Comparison of ENCODE assay signal across 14 mouse cellular contexts in the genomic region with DNA sequence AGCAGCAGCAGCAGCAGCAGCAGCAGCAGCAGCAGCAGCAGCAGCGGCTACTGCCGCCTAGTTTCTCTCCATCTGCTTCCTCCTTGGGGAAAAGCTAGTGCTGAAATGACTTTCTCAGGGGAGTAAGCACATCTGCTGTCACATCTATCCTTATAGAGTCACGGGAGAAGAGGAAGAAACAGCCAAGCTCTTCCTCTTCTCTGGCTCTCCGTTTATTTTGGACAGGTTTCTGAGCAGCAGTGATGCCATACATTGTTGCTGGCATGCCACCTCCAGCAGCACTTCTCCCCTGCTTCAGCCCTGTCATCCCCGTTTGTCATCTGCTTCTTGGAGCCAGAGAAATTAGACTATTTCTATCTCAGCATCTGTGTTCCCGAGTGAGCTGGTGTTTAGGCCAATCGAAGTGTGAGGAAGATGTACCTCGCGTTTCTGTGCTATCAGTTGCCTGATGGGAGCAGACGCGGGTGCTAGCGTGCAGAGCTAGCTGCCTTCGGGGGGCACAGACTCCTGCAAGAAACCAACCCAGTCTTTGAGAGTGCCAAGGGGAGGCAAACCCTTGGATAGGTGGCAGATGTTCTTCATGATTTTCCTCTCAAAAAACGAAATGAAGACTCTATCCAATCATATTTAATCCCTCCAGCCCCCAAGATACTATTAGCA. TPM values are rescaled to one million over a fixed set of nuclear protein-coding genes. Genes with fewer than 3 reads are reported as not detected.
A peak's percentile ranks its signal among the peaks of the same experiment; 100 is the strongest.
DNase-seq lines count a peak whose midpoint lies in the region; ATAC-seq lines count a peak whose summit lies in the region.
"Had no signal": no experiment of that assay in that cellular context is flagged by ENCODE, and none has a peak within 500 bp of the region (broad histone marks: within the 10 kb centered on the region; RNA-seq: fewer than 3 reads in every experiment).

No protein-coding gene starts in this region.

- intact Hi-C loops in left cerebral cortex, postnatal 4 days (cut with DNase I), result no loop called here

- no peaks in the 10 kb centered on the region for H3K9me3 ChIP-seq in forebrain, embryonic 10.5 days
- H3K9me3 ChIP-seq in forebrain, embryonic 15.5 days, result no peaks in the 10 kb centered on the region
- H3K9me3 ChIP-seq in midbrain, embryonic 10.5 days (replicated peaks), result no peaks in the 10 kb centered on the region
- H3K9me3 ChIP-seq: G1E had no signal

- H3K27me3 ChIP-seq in forebrain, embryonic 10.5 days (ENCODE audit: poor library complexity, severe bottlenecking), result no peaks in the 10 kb centered on the region
- no peaks in the 10 kb centered on the region for H3K27me3 ChIP-seq in forebrain, embryonic 15.5 days
- no peaks in the 10 kb centered on the region for H3K27me3 ChIP-seq in midbrain, embryonic 10.5 days (ENCODE audit: low read depth, poor library complexity, severe bottlenecking)

- no peak for DNase-seq in forebrain, embryonic 10.5 days (ENCODE audit: extremely low spot score, low spot score)
- DNase-seq in left cerebral cortex, adult 18-20 months (ENCODE audit: low spot score in 2 of 2), result peak; percentile 7
- no peak for DNase-seq in left cerebral cortex, postnatal 4 days
- DNase-seq in midbrain, embryonic 10.5 days (ENCODE audit: low spot score), result no peak
- DNase-seq in right cerebral cortex, postnatal 25 days, result peak; percentile 23
- DNase-seq in adrenal gland, adult 18-20 months (ENCODE audit: low spot score in 2 of 2), result no peak
- no peak for DNase-seq in adrenal gland, adult 2 months
- DNase-seq: cerebellum, postnatal 10 days; gastrocnemius, postnatal 14 days; kidney, postnatal 4 days; liver; lung, postnatal 14 days had no signal

- H3K4me1 ChIP-seq in forebrain, embryonic 10.5 days, result peaks cover 15% of the 10 kb centered on the region
- H3K4me1 ChIP-seq in forebrain, embryonic 15.5 days, result peaks cover 8% of the 10 kb centered on the region; the same call in 1 of the 2 replicates
- peaks cover 16% of the 10 kb centered on the region for H3K4me1 ChIP-seq in midbrain, embryonic 10.5 days

- H3K36me3 ChIP-seq in forebrain, embryonic 10.5 days (replicated peaks), result no peaks in the 10 kb centered on the region
- H3K36me3 ChIP-seq in forebrain, embryonic 15.5 days, result no peaks in the 10 kb centered on the region
- H3K36me3 ChIP-seq in midbrain, embryonic 10.5 days, result no peaks in the 10 kb centered on the region
- H3K36me3 ChIP-seq: G1E had no signal

- no peak overlapping the region for H3K9ac ChIP-seq in forebrain, embryonic 15.5 days (replicated peaks)

- WGBS in forebrain, embryonic 10.5 days, result 82% methylated on average over 14 of the region's 14 CpGs
- WGBS in forebrain, embryonic 15.5 days, result 62% methylated on average over 14 of the region's 14 CpGs
- 77% methylated on average over 14 of the region's 14 CpGs for WGBS in midbrain, embryonic 10.5 days

- H3K4me3 ChIP-seq in forebrain, embryonic 10.5 days, result no peak overlapping the region
- no peak overlapping the region for H3K4me3 ChIP-seq in forebrain, embryonic 15.5 days
- no peak overlapping the region for H3K4me3 ChIP-seq in midbrain, embryonic 10.5 days

- no peak; the same call in 1 of the 2 replicates for ATAC-seq in forebrain, embryonic 15.5 days (replicated peaks)

- H3K27ac ChIP-seq in forebrain, embryonic 10.5 days, result peak overlapping the region; percentile 53; the same call in 1 of the 2 replicates
- no peak overlapping the region for H3K27ac ChIP-seq in forebrain, embryonic 15.5 days (replicated peaks)
- H3K27ac ChIP-seq in midbrain, embryonic 10.5 days (replicated peaks), result peak overlapping the region; percentile 69

- no peak overlapping the region for H3K4me2 ChIP-seq in forebrain, embryonic 15.5 days (replicated peaks)

RNA-seq across cellular contexts. Expression of a gene that starts 34.4 kb away (rescaled TPM):
- 2.8 and 4.0 TPM in 2 replicates for polyA plus RNA-seq in forebrain, embryonic 10.5 days (2016; fragmentation: Nextera tagmentation; extraction: Ambion mirVana)
- 3.9 and 4.4 TPM in 2 replicates for polyA plus RNA-seq in forebrain, embryonic 15.5 days (2015; fragmentation: Nextera tagmentation; extraction: Ambion mirVana)
- total RNA-seq in left cerebral cortex, adult 18-20 months (2021), result 10 to 100 TPM; 15.5 to 20.3 TPM
- 10 to 100 TPM; 22.0 to 27.1 TPM for total RNA-seq in left cerebral cortex, postnatal 4 days (2021)
- 10.7 and 13.7 TPM in 2 replicates for polyA plus RNA-seq in midbrain, embryonic 10.5 days (2016; fragmentation: Nextera tagmentation; extraction: Ambion mirVana)
- not detected for total RNA-seq in adrenal gland, adult 18-20 months (2021)
- total RNA-seq in adrenal gland, adult 2 months (2021), result not detected
- 0.18 and 0.32 TPM in 2 replicates for polyA plus RNA-seq in adrenal gland, adult 2 months (2012; rRNA removed)
- polyA plus RNA-seq: G1E had no signal

Comparison
In these comparisons a context has a peak if more than half of its experiments do, and no peak if none do; other contexts are left out.
1. DNase-seq: peak in left cerebral cortex, adult 18-20 months (2 of 2) and right cerebral cortex, postnatal 25 days (single experiment); none in forebrain, embryonic 10.5 days (single experiment), left cerebral cortex, postnatal 4 days (single experiment), midbrain, embryonic 10.5 days (single experiment), adrenal gland, adult 18-20 months (0 of 2) and adrenal gland, adult 2 months (single experiment).
2. RNA of a gene that starts 34.4 kb away (total RNA-seq): 22.0 to 27.1 TPM in left cerebral cortex, postnatal 4 days and 15.5 to 20.3 TPM in left cerebral cortex, adult 18-20 months; not detected in adrenal gland, adult 18-20 months and not detected in adrenal gland, adult 2 months; every median in the first group is over 10 times any median in the second.